ENCODE assay signal across 14 mouse cellular contexts in genomic region chr10:99570190-99570589, GRCm38 (mm10).
DNase-seq lines count a peak whose midpoint lies in the region; ATAC-seq lines count a peak whose summit lies in the region.
"Had no signal": no experiment of that assay in that cellular context is flagged by ENCODE, and none has a peak within 500 bp of the region (broad histone marks: within the 10 kb centered on the region; RNA-seq: fewer than 3 reads in every experiment).

No protein-coding gene starts in this region.

- no peak overlapping the region for H3K4me3 ChIP-seq in forebrain, embryonic 10.5 days
- H3K4me3 ChIP-seq in forebrain, embryonic 11.5 days (ENCODE audit: low read depth, low read length) = no peak overlapping the region
- H3K4me3 ChIP-seq: neural tube, embryonic 13.5 days had no signal

- no peaks in the 10 kb centered on the region for H3K9me3 ChIP-seq in forebrain, embryonic 10.5 days
- H3K9me3 ChIP-seq in forebrain, embryonic 11.5 days (ENCODE audit: control insufficient read depth, low read length) = no peaks in the 10 kb centered on the region
- H3K9me3 ChIP-seq: neural tube, embryonic 13.5 days had no signal

- no peaks in the 10 kb centered on the region for H3K36me3 ChIP-seq in forebrain, embryonic 10.5 days (replicated peaks)
- H3K36me3 ChIP-seq in forebrain, embryonic 11.5 days (ENCODE audit: control insufficient read depth, insufficient read depth, low read length) = no peaks in the 10 kb centered on the region
- H3K36me3 ChIP-seq: neural tube, embryonic 13.5 days had no signal

- H3K4me1 ChIP-seq in forebrain, embryonic 10.5 days = peaks cover 22% of the 10 kb centered on the region
- no peaks in the 10 kb centered on the region for H3K4me1 ChIP-seq in forebrain, embryonic 11.5 days (replicated peaks; ENCODE audit: control insufficient read depth, insufficient read depth, low read length)

- no peak overlapping the region for H3K4me2 ChIP-seq in forebrain, embryonic 11.5 days (ENCODE audit: low read depth, low read length, severe bottlenecking)
- H3K4me2 ChIP-seq: neural tube, embryonic 13.5 days had no signal

- no peak for DNase-seq in forebrain, embryonic 10.5 days (ENCODE audit: extremely low spot score, low spot score)
- DNase-seq in forebrain, embryonic 11.5 days (ENCODE audit: low spot score) = no peak
- peak; percentile 31 for DNase-seq in layer of hippocampus, adult 9-11 months
- no peak for DNase-seq in layer of hippocampus, postnatal 25 days (ENCODE audit: extremely low spot score in 1 of 2, low spot score in 1 of 2)
- DNase-seq in embryo, embryonic 11 days = peak; percentile 64
- peak; percentile 65 for DNase-seq in forelimb bud, embryonic 11.5 days (ENCODE audit: low read depth, low spot score)
- no peak for DNase-seq in spleen, postnatal 14 days (ENCODE audit: low spot score in 2 of 2)
- DNase-seq in left cerebral cortex, adult 9 months (ENCODE audit: low spot score in 2 of 2) = no peak
- DNase-seq: adrenal gland, postnatal 14 days; kidney, adult 2 months; left cerebral cortex, postnatal 4 days; liver, postnatal 0 days had no signal

- no peak for ATAC-seq in forebrain, embryonic 11.5 days (replicated peaks; ENCODE audit: low FRiP score)
- ATAC-seq: liver, postnatal 0 days; midbrain, embryonic 16.5 days had no signal

- H3K9ac ChIP-seq in forebrain, embryonic 11.5 days (ENCODE audit: low read length) = no peak overlapping the region
- H3K9ac ChIP-seq: liver, postnatal 0 days; neural tube, embryonic 13.5 days had no signal

- H3K27me3 ChIP-seq in forebrain, embryonic 10.5 days (ENCODE audit: poor library complexity, severe bottlenecking) = no peaks in the 10 kb centered on the region
- no peaks in the 10 kb centered on the region for H3K27me3 ChIP-seq in forebrain, embryonic 11.5 days (ENCODE audit: control insufficient read depth, insufficient read depth, low read length)
- H3K27me3 ChIP-seq: neural tube, embryonic 13.5 days had no signal

- peak overlapping the region; percentile 20; the same call in 1 of the 2 replicates for H3K27ac ChIP-seq in forebrain, embryonic 10.5 days
- H3K27ac ChIP-seq in forebrain, embryonic 11.5 days (ENCODE audit: low read depth, low read length) = no peak overlapping the region
- H3K27ac ChIP-seq: neural tube, embryonic 13.5 days had no signal

- 35% methylated on average over 2 of the region's 2 CpGs for WGBS in forebrain, embryonic 10.5 days
- 34% methylated on average over 2 of the region's 2 CpGs for WGBS in forebrain, embryonic 11.5 days

Comparison
In these comparisons a context has a peak if more than half of its experiments do, and no peak if none do; other contexts are left out.
1. DNase-seq: peak in layer of hippocampus, adult 9-11 months (single experiment), embryo, embryonic 11 days (single experiment) and forelimb bud, embryonic 11.5 days (single experiment); none in forebrain, embryonic 10.5 days (single experiment), forebrain, embryonic 11.5 days (single experiment), layer of hippocampus, postnatal 25 days (0 of 2), spleen, postnatal 14 days (0 of 2) and left cerebral cortex, adult 9 months (0 of 2).